Mouse (Mus musculus): ENCODE measurements around the gene Sorcs2.

The Sorcs2 gene

GRCm38 (mm10) chr5:36358161-36358560 is 39.8 kb downstream of the Sorcs2 start:
- DNase-seq (ENCODE audit: low spot score): no peak

GRCm38 (mm10) chr5:36356659-36357058 is 41.3 kb downstream of the Sorcs2 start:
- no peak for DNase-seq (ENCODE audit: low spot score)

DNA sequence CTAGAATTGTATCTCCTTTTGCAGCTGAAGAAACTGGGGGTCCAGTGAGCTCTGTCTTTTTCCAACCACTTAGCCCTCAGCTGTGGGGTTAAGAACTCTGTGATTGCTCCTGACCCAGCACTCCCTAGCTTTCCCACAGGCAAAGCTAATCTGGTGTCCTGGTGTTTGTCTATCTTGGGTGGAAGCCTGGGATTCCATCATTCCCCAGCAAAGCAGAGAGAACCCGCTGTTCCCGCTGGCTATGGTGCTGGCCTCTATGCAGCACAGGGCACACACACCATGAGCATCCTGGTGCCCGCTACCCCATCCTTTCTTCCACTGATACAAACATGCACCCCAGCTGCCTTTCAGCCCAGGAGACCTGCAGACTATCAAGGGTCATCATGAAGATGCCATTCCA is 42.3 kb downstream of the Sorcs2 start:
- DNase-seq (ENCODE audit: low spot score): no peak

DNA sequence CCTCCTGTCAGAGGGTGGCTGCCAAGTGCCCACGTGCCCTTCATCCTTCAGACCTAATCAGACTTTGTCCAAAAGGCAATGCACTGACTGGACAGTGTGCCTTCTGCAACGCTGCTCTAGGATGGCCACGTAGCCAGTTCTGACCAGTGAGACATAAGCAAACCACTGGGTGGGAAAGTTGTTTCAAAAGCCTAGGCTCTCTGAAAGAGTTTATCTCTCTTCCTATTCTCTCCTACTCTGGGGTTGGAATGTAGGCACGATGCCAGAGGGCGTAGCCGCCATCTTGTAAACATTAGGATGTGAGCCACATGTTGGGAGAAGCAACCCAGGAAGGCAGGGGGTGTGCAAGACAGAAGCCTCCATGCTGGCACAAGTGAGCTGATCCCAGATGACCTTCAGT is 44.3 kb downstream of the Sorcs2 start:
- no peak for DNase-seq (ENCODE audit: low spot score)

GRCm38 (mm10) chr5:36353194-36353593 is 44.7 kb downstream of the Sorcs2 start:
- no peak for DNase-seq (ENCODE audit: low spot score)

- DNase-seq (ENCODE audit: low spot score): no peak
Measured at GRCm38 (mm10) chr5:36346698-36347097, 51.2 kb downstream of the Sorcs2 start.

DNA sequence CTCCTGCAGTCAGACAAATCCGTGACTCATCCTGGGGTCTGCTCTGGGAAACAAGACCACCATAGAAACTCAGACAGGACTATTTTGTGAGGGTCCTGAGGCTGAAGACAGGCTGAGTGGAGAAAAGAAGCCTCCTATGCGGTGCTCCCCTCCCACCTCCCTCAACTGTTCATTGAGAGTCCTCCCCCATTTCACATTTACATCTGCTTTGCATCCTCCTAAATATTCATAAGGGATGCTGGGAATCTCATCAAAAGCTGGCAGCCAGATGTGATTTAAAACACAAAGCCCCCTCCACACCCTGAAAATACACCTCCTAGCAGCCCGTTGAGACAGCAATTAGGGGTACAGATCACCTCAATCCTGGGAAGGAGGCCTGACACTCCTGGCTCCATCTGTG is 58.7 kb downstream of the Sorcs2 start:
- DNase-seq (ENCODE audit: low spot score): no peak

- no peak for DNase-seq (ENCODE audit: low spot score)
Measured at GRCm38 (mm10) chr5:36336252-36336651, 61.7 kb downstream of the Sorcs2 start.

- DNase-seq (ENCODE audit: low spot score): no peak
Measured at GRCm38 (mm10) chr5:36335661-36336060, 62.3 kb downstream of the Sorcs2 start.

- no peak for DNase-seq (ENCODE audit: low spot score)
Measured at GRCm38 (mm10) chr5:36334227-36334626, 63.7 kb downstream of the Sorcs2 start.

DNA sequence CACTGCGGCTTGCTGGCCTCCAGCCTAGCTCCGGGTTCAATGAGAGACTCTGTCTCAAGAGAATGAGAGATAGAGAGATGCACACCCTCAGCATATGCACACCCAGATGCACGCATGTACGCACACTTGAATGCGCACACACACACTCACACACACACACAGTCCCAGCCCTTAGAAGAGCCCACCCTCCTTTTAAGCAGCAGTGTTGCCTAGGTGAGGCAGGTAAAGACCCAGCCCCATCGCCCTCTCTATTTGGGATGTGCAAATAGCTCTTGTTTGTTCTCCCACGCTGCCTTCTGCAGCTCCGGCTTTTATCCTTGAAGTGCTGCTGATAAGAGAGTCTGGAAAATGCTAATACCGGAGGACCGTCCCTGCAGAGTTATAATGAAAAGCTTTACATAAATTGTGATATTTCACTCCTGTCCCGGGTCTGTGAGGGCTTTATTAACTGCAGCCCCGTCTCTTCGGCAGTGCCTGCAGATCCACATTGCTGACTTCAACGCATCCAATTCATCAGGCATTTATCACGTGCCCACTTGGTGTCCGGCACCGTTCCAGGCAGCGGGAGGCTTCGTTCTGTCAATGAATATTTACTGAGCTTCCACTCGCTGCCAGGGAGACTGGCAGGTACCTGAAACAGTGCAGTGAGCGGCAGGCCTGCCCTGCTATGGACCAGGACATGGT is 67.3 kb downstream of the Sorcs2 start:
- DNase-seq (ENCODE audit: low spot score): no peak

GRCm38 (mm10) chr5:36326057-36327010 is 71.6 kb downstream of the Sorcs2 start:
- DNase-seq (ENCODE audit: low spot score): no peak

- peak; percentile 58 for DNase-seq (ENCODE audit: low spot score)
Measured at GRCm38 (mm10) chr5:36324140-36324572, 73.8 kb downstream of the Sorcs2 start.

- peak; percentile 49 for DNase-seq (ENCODE audit: low spot score)
Measured at GRCm38 (mm10) chr5:36323526-36323925, 74.4 kb downstream of the Sorcs2 start.

GRCm38 (mm10) chr5:36321581-36321980 is 76.4 kb downstream of the Sorcs2 start:
- DNase-seq (ENCODE audit: low spot score): no peak

- no peak for DNase-seq (ENCODE audit: low spot score)
Measured at GRCm38 (mm10) chr5:36320667-36321066, 77.3 kb downstream of the Sorcs2 start.

DNA sequence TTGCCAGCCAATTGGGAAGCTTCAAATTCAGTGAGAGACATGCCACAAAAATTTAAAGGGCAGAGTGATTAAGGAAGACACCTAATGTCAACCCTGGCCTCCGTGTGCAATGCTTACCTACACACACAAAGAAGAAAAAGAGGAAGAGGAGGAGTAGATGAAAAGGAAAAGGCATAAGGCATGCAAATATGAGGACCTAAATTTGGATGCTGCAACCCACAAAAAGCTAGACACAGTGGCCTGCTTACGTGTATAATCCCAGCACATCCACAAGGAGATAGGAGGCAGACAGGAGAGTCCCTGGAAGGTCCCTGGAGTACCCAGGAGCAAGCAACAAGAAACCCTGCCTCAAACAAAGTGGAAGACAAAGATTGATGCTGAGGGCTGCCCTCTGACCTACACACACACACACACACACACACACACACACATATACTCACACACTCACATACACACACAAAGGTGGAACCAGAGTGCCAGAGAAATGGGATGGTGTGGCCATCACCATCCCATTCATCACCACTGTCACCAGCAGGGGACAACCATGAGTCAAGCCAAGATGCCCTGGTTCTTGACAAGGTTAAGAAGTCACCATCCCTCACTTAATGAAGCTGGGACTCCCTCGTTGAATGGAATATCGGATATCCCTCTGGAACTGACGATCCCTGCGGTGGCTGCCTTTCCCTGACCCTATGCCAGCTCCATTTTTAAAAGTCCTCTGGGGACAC is 80.1 kb downstream of the Sorcs2 start:
- no peak for DNase-seq (ENCODE audit: low spot score)

DNA sequence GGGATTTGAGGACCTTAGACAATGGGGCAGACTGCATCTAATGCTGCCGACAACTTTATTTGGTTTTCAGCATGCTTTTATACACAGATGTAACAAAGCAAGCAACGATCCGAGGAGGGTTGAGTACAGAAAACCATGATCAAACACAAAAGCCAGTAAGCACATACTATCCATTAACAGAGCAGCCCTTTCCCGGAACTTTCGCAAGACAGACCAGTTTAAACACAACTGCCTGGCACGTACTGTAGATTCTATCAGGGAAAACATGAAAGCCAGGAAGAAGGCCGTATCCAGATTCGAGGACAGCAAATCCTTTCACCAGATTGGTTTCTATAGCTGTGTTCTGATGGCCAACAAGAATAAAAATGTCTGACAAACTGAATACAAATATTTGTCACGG is 82.8 kb downstream of the Sorcs2 start:
- no peak for DNase-seq (ENCODE audit: low spot score)

GRCm38 (mm10) chr5:36313353-36314079 is 84.4 kb downstream of the Sorcs2 start:
- no peak for DNase-seq (ENCODE audit: low spot score)

DNA sequence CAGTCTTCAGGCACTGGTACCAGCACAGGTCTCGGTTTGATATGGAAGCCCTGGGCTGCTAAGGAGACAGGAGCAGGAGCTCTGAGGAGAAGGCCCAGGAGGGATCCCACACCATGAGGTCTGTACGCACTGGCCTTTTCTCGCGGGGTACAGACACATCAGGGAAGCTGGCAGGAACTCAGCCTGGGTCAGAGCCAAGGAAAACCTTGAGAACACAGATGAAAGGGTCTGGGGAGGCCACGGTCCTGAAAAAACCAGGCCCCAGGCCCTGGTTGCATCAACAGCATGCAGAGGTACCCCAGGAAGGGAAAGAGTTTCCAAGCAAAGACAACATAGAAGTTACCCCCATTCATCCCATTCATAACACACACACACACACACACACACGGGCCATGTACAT is 85.0 kb downstream of the Sorcs2 start:
- no peak for DNase-seq (ENCODE audit: low spot score)

- no peak for DNase-seq (ENCODE audit: low spot score)
Measured at GRCm38 (mm10) chr5:36304299-36304980, 93.5 kb downstream of the Sorcs2 start.

All from left cerebral cortex, adult 11 months (tissue).